Mouse (Mus musculus): ENCODE data around the gene Ofcc1. TPM values are rescaled to one million over a fixed set of nuclear protein-coding genes. Genes with fewer than 3 reads are reported as not detected.
A peak's percentile ranks its signal among the peaks of the same experiment; 100 is the strongest.

The Ofcc1 gene
- polyA plus RNA-seq, 1 experiment from 2014 or later: not detected

DNA sequence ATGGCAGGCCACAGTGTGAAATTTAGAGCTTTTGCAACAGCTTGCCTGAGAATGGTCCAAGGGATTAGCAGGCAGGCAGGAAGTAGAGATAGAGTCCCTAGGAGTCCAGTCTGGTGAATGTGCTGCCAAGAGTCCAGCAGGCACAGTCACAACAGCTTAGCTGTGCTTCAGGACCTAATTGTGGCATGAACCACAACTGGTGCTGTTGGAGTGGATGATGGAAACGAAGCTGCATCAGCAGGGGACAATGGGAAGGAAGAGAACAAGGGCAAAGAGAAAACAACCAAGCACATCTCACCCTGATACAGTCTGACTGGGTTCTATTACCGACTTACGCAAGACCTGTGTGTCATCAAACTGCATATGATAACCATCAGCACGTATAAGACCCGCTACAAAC, 300.0 kb downstream of the Ofcc1 start:
- Histone ChIP-seq H3K9me3 (ENCODE audit: low read depth, low read length) (no peaks in the 10 kb centered on the region), H3K27ac (ENCODE audit: low read depth) (no peak overlapping the region), H3K4me1 (ENCODE audit: insufficient read depth) (no peaks in the 10 kb centered on the region), H3K36me3 (ENCODE audit: insufficient read depth) (no peaks in the 10 kb centered on the region), H3K27me3 (ENCODE audit: insufficient read depth, low read length) (no peaks in the 10 kb centered on the region), H3K4me2 (no peak overlapping the region), H3K9ac (no peak overlapping the region), H3K4me3 (ENCODE audit: low read depth, low read length) (no peak overlapping the region)
- TF ChIP-seq CTCF (IDR thresholded peaks at IDR 0.05; ENCODE audit: low read depth): no peak
- DNase-seq: no peak
- no peak for ATAC-seq (ENCODE audit: insufficient read depth)
- WGBS: 90% methylated on average over 5 of the region's 5 CpGs

- DNase-seq (no peak), ATAC-seq (ENCODE audit: insufficient read depth) (no peak)
- Histone ChIP-seq H3K4me1 (ENCODE audit: insufficient read depth) (no peaks in the 10 kb centered on the region), H3K9ac (no peak overlapping the region), H3K27me3 (ENCODE audit: insufficient read depth, low read length) (no peaks in the 10 kb centered on the region), H3K27ac (ENCODE audit: low read depth) (no peak overlapping the region), H3K36me3 (ENCODE audit: insufficient read depth) (no peaks in the 10 kb centered on the region), H3K4me3 (ENCODE audit: low read depth, low read length) (no peak overlapping the region), H3K4me2 (no peak overlapping the region), H3K9me3 (ENCODE audit: low read depth, low read length) (no peaks in the 10 kb centered on the region)
- WGBS: 80% methylated on average over 2 of the region's 2 CpGs
- TF ChIP-seq CTCF (IDR thresholded peaks at IDR 0.05; ENCODE audit: low read depth): no peak
Observed at GRCm38 (mm10) chr13:40037881-40038280, 323.4 kb downstream of the Ofcc1 start.

- WGBS: 82% methylated on average over 17 of the region's 17 CpGs
- no peaks in the 10 kb centered on the region for H3K9me3 ChIP-seq (ENCODE audit: low read depth, low read length)
- no peak overlapping the region for H3K9ac ChIP-seq
- DNase-seq (no peak), ATAC-seq (ENCODE audit: insufficient read depth) (no peak)
- 0 out of 2 replicates have a peak, but pooled peaks have one; percentile 14 for TF ChIP-seq CTCF (IDR thresholded peaks at IDR 0.05; ENCODE audit: low read depth)
- H3K27ac ChIP-seq (ENCODE audit: low read depth): no peak overlapping the region
- H3K27me3 ChIP-seq (ENCODE audit: insufficient read depth, low read length): no peaks in the 10 kb centered on the region
- H3K4me3 ChIP-seq (ENCODE audit: low read depth, low read length): no peak overlapping the region
- no peak overlapping the region for H3K4me2 ChIP-seq
- H3K36me3 ChIP-seq (ENCODE audit: insufficient read depth): no peaks in the 10 kb centered on the region
- H3K4me1 ChIP-seq (ENCODE audit: insufficient read depth): no peaks in the 10 kb centered on the region
Observed at GRCm38 (mm10) chr13:40036981-40037765, 324.1 kb downstream of the Ofcc1 start.

GRCm38 (mm10) chr13:40029426-40029825, 331.8 kb downstream of the Ofcc1 start:
- Histone ChIP-seq H3K9me3 (ENCODE audit: low read depth, low read length) (no peaks in the 10 kb centered on the region), H3K4me1 (ENCODE audit: insufficient read depth) (no peaks in the 10 kb centered on the region), H3K36me3 (ENCODE audit: insufficient read depth) (no peaks in the 10 kb centered on the region), H3K27me3 (ENCODE audit: insufficient read depth, low read length) (no peaks in the 10 kb centered on the region), H3K27ac (ENCODE audit: low read depth) (no peak overlapping the region), H3K4me2 (no peak overlapping the region), H3K9ac (no peak overlapping the region), H3K4me3 (ENCODE audit: low read depth, low read length) (no peak overlapping the region)
- no peak for TF ChIP-seq CTCF (IDR thresholded peaks at IDR 0.05; ENCODE audit: low read depth)
- DNase-seq (no peak), ATAC-seq (ENCODE audit: insufficient read depth) (no peak)
- WGBS: 97% methylated on average over 1 of the region's 1 CpGs

GRCm38 (mm10) chr13:40028827-40029226, 332.4 kb downstream of the Ofcc1 start:
- WGBS: 86% methylated on average over 4 of the region's 4 CpGs
- Histone ChIP-seq H3K27me3 (ENCODE audit: insufficient read depth, low read length) (no peaks in the 10 kb centered on the region), H3K4me3 (ENCODE audit: low read depth, low read length) (no peak overlapping the region)

DNA sequence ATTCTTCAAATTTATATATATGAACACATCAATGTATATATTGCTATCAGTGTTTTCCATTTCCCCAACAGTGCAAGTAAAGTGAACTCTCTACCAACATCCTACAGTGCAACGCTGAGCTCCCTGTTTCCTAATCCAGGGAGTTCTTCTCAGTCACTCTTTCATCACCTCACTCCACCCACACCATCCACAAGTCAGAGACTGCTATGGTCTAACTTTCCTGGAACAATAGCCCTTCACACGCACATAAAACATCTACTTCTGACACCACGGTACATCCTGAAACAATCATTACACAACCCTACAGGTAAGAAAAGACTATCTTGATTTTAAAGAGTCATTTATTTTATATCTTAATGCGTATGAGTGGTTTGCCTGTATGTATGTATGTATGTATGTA, 335.4 kb downstream of the Ofcc1 start:
- no peaks in the 10 kb centered on the region for H3K4me1 ChIP-seq (ENCODE audit: insufficient read depth)
- no peak overlapping the region for H3K27ac ChIP-seq (ENCODE audit: low read depth)
- no peaks in the 10 kb centered on the region for H3K36me3 ChIP-seq (ENCODE audit: insufficient read depth)
- H3K9ac ChIP-seq: no peak overlapping the region
- TF ChIP-seq CTCF (IDR thresholded peaks at IDR 0.05; ENCODE audit: low read depth): no peak
- no peak for DNase-seq
- 91% methylated on average over 4 of the region's 4 CpGs for WGBS
- no peaks in the 10 kb centered on the region for H3K9me3 ChIP-seq (ENCODE audit: low read depth, low read length)
- ATAC-seq (ENCODE audit: insufficient read depth): no peak
- no peak overlapping the region for H3K4me2 ChIP-seq
- no peak overlapping the region for H3K4me3 ChIP-seq (ENCODE audit: low read depth, low read length)
- H3K27me3 ChIP-seq (ENCODE audit: insufficient read depth, low read length): no peaks in the 10 kb centered on the region

More at GRCm38 (mm10) chr13:40028827-40029226, 332.4 kb downstream of the Ofcc1 start:
- no peak overlapping the region for H3K27ac ChIP-seq (ENCODE audit: low read depth)
- DNase-seq: no peak
- no peak overlapping the region for H3K4me2 ChIP-seq
- no peaks in the 10 kb centered on the region for H3K9me3 ChIP-seq (ENCODE audit: low read depth, low read length)
- no peaks in the 10 kb centered on the region for H3K36me3 ChIP-seq (ENCODE audit: insufficient read depth)
- no peak overlapping the region for H3K9ac ChIP-seq
- no peak for TF ChIP-seq CTCF (IDR thresholded peaks at IDR 0.05; ENCODE audit: low read depth)
- H3K4me1 ChIP-seq (ENCODE audit: insufficient read depth): no peaks in the 10 kb centered on the region
- ATAC-seq (ENCODE audit: insufficient read depth): no peak

- H3K4me3 ChIP-seq (ENCODE audit: low read depth, low read length): no peak overlapping the region
- no peaks in the 10 kb centered on the region for H3K4me1 ChIP-seq (ENCODE audit: insufficient read depth)
- ATAC-seq (ENCODE audit: insufficient read depth) (no peak), DNase-seq (no peak)
- TF ChIP-seq CTCF (IDR thresholded peaks at IDR 0.05; ENCODE audit: low read depth): no peak
- no peak overlapping the region for H3K9ac ChIP-seq
- H3K27ac ChIP-seq (ENCODE audit: low read depth): no peak overlapping the region
- H3K36me3 ChIP-seq (ENCODE audit: insufficient read depth): no peaks in the 10 kb centered on the region
- H3K4me2 ChIP-seq: no peak overlapping the region
- no peaks in the 10 kb centered on the region for H3K9me3 ChIP-seq (ENCODE audit: low read depth, low read length)
- 87% methylated on average over 8 of the region's 8 CpGs for WGBS
- no peaks in the 10 kb centered on the region for H3K27me3 ChIP-seq (ENCODE audit: insufficient read depth, low read length)
Observed at GRCm38 (mm10) chr13:40023201-40023777, 338.0 kb downstream of the Ofcc1 start.
